ENCODE assay signal across 10 mouse cellular contexts in genomic region chr9:88853072-88853471, GRCm38 (mm10). TPM values are rescaled to one million over a fixed set of nuclear protein-coding genes. Genes with fewer than 3 reads are reported as not detected.
A peak's percentile ranks its signal among the peaks of the same experiment; 100 is the strongest.
DNase-seq lines count a peak whose midpoint lies in the region; ATAC-seq and TF ChIP-seq lines count a peak whose summit lies in the region.
"Not testable (repeated sequence)": the region's sequence is repeated elsewhere in the genome, so short reads cannot be mapped to it uniquely, and the experiment has no call there.
"Had no signal": no experiment of that assay in that cellular context is flagged by ENCODE, and none has a peak within 500 bp of the region (broad histone marks: within the 10 kb centered on the region; RNA-seq: fewer than 3 reads in every experiment).

No protein-coding gene starts in this region.

- TF ChIP-seq CTCF in kidney, postnatal 0 days (IDR thresholded peaks at IDR 0.05; ENCODE audit: low read depth): not testable (repeated sequence)

- H3K4me2 ChIP-seq in intestine, embryonic 15.5 days (replicated peaks); intestine, embryonic 16.5 days (ENCODE audit: low read depth, low read length); kidney, embryonic 14.5 days (replicated peaks; ENCODE audit: low read depth, low read length); kidney, embryonic 15.5 days; kidney, postnatal 0 days (ENCODE audit: low read length): not testable (repeated sequence)

- not testable (repeated sequence) for H3K9me3 ChIP-seq in intestine, embryonic 15.5 days; intestine, embryonic 16.5 days (ENCODE audit: control insufficient read depth, low read length); kidney, embryonic 14.5 days (ENCODE audit: control insufficient read depth, low read length); kidney, embryonic 15.5 days (replicated peaks); kidney, postnatal 0 days (replicated peaks; ENCODE audit: low read length)

- not testable (repeated sequence) for H3K9ac ChIP-seq in intestine, embryonic 15.5 days; intestine, embryonic 16.5 days (ENCODE audit: low read depth, low read length); kidney, embryonic 14.5 days (ENCODE audit: low read depth, low read length); kidney, embryonic 15.5 days; kidney, postnatal 0 days (ENCODE audit: low read depth, low read length)

- not testable (repeated sequence) for H3K36me3 ChIP-seq in intestine, embryonic 15.5 days; intestine, embryonic 16.5 days (ENCODE audit: control insufficient read depth, insufficient read depth, low read length); kidney, embryonic 14.5 days (ENCODE audit: control insufficient read depth, insufficient read depth, low read length); kidney, embryonic 15.5 days; kidney, postnatal 0 days (ENCODE audit: insufficient read depth, low read length)

- peak; percentile 74 for ATAC-seq in intestine, embryonic 15.5 days
- ATAC-seq in intestine, embryonic 16.5 days: peak; percentile 76
- peak; percentile 63; the same call in 1 of the 2 replicates for ATAC-seq in kidney, embryonic 14.5 days (ENCODE audit: low FRiP score, low TSS enrichment)
- ATAC-seq in kidney, embryonic 15.5 days (replicated peaks; ENCODE audit: low FRiP score): 0 out of 2 replicates have a peak, but pooled peaks have one; percentile 61
- ATAC-seq in kidney, postnatal 0 days (replicated peaks; ENCODE audit: low FRiP score, low read depth): not testable (repeated sequence)

- H3K4me1 ChIP-seq in intestine, embryonic 15.5 days (replicated peaks); intestine, embryonic 16.5 days (ENCODE audit: control insufficient read depth, insufficient read depth, low read length); kidney, embryonic 14.5 days (ENCODE audit: control insufficient read depth, insufficient read depth, low read length); kidney, embryonic 15.5 days; kidney, postnatal 0 days (replicated peaks; ENCODE audit: insufficient read depth, low read length): not testable (repeated sequence)

- not testable (repeated sequence) for H3K27ac ChIP-seq in intestine, embryonic 15.5 days; intestine, embryonic 16.5 days (ENCODE audit: low read length); kidney, embryonic 14.5 days (ENCODE audit: low read depth, low read length); kidney, postnatal 0 days
- 0 out of 2 replicates have a peak overlapping the region, but pooled peaks have one; percentile 13 for H3K27ac ChIP-seq in kidney, embryonic 15.5 days

- not testable (repeated sequence) for H3K4me3 ChIP-seq in intestine, embryonic 15.5 days (replicated peaks); intestine, embryonic 16.5 days (ENCODE audit: low read length); kidney, embryonic 14.5 days (ENCODE audit: low read length); kidney, embryonic 15.5 days (replicated peaks); kidney, postnatal 0 days (replicated peaks; ENCODE audit: low read depth, low read length)

- DNase-seq in kidney, postnatal 0 days (ENCODE audit: low spot score): peak; percentile 1
- peak; percentile 4 to 10 for DNase-seq in kidney, postnatal 4 days

- H3K27me3 ChIP-seq in intestine, embryonic 15.5 days (replicated peaks); intestine, embryonic 16.5 days (replicated peaks; ENCODE audit: control insufficient read depth, insufficient read depth, low read length); kidney, embryonic 14.5 days (ENCODE audit: control insufficient read depth, insufficient read depth, low read length); kidney, embryonic 15.5 days; kidney, postnatal 0 days (ENCODE audit: insufficient read depth, low read length): not testable (repeated sequence)

- WGBS in intestine, embryonic 15.5 days: 61% methylated on average over 7 of the region's 7 CpGs
- WGBS in intestine, embryonic 16.5 days: 62% methylated on average over 6 of the region's 7 CpGs
- 54% methylated on average over 6 of the region's 7 CpGs for WGBS in kidney, embryonic 14.5 days
- WGBS in kidney, embryonic 15.5 days: 42% methylated on average over 7 of the region's 7 CpGs
- 45% methylated on average over 7 of the region's 7 CpGs for WGBS in kidney, postnatal 0 days

RNA-seq across cellular contexts. Expression of gene Trim43c, which starts 14.1 kb away (rescaled TPM):
- polyA plus RNA-seq in intestine, embryonic 15.5 days (2015; fragmentation: Nextera tagmentation; extraction: Ambion mirVana): 0.10 and 0.28 TPM in 2 replicates
- 0.10 and 0.18 TPM in 2 replicates for polyA plus RNA-seq in intestine, embryonic 16.5 days (2015; fragmentation: Nextera tagmentation; extraction: Ambion mirVana)
- polyA plus RNA-seq in kidney, embryonic 14.5 days (2014; fragmentation: Nextera tagmentation; extraction: Ambion mirVana): not detected in 2 replicates
- 0.15 and 0.16 TPM in 2 replicates for polyA plus RNA-seq in kidney, embryonic 15.5 days (2015; fragmentation: Nextera tagmentation; extraction: Ambion mirVana)
- polyA plus RNA-seq in kidney, postnatal 0 days (2015; fragmentation: Nextera tagmentation; extraction: Ambion mirVana): 0.08 and 0.13 TPM in 2 replicates
- polyA plus RNA-seq: adrenal gland, adult 2 months; brain, embryonic 14.5 days; CD4-positive, CD25-positive, alpha-beta regulatory T cell, adult 4 months; G1E had no signal
